Mouse (Mus musculus) limb, embryonic 14.5 days (tissue): ENCODE measurements around the gene Col5a1. TPM values are rescaled to one million over a fixed set of nuclear protein-coding genes. Genes with fewer than 3 reads are reported as not detected.

Experiments used
- ATAC-seq: fragments of 200-750 bp; cut with Nextera tagmentation; 2 replicates; pipeline ENCODE4 v1.8.0; 2017; ENCODE audit warnings: low read depth, moderate number of reproducible peaks, moderate TSS enrichment; ENCODE audit not compliant: low FRiP score
- DNase-seq: peaks from one replicate; pipeline ENCODE4 v3.0.0-alpha.2; 2015; ENCODE audit warnings: low spot score
- H3K27ac ChIP-seq: fragments of 300-500 bp; sonication (generic); replicated peaks from 2 replicates; pipeline ENCODE4 v1.5.1; 2014; ENCODE audit warnings: low read depth, mild to moderate bottlenecking, low read length, moderate library complexity, mixed read lengths
- H3K27me3 ChIP-seq: fragments of 300-500 bp; sonication (generic); 2 replicates; pipeline ENCODE4 v1.6.1; 2014; ENCODE audit warnings: low read length, mixed read lengths; ENCODE audit not compliant: control insufficient read depth, insufficient read depth
- H3K36me3 ChIP-seq: fragments of 300-500 bp; sonication (generic); 2 replicates; pipeline ENCODE4 v1.6.1; 2014; ENCODE audit warnings: mild to moderate bottlenecking, low read length, moderate library complexity, mixed read lengths; ENCODE audit not compliant: control insufficient read depth, insufficient read depth
- H3K4me1 ChIP-seq: fragments of 300-500 bp; sonication (generic); 2 replicates; pipeline ENCODE4 v1.6.1; 2014; ENCODE audit warnings: antibody characterized with exemption, low read length, mixed read lengths; ENCODE audit not compliant: control insufficient read depth, insufficient read depth
- H3K4me2 ChIP-seq: fragments of 300-500 bp; sonication (generic); replicated peaks from 2 replicates; pipeline ENCODE4 v1.6.1; 2014; ENCODE audit warnings: low read depth, mild to moderate bottlenecking, low read length, moderate library complexity; ENCODE audit not compliant: severe bottlenecking
- H3K4me3 ChIP-seq: fragments of 300-500 bp; sonication (generic); replicated peaks from 2 replicates; pipeline ENCODE4 v1.5.1; 2014; ENCODE audit warnings: low read length
- H3K9ac ChIP-seq: fragments of 300-500 bp; sonication (generic); 2 replicates; pipeline ENCODE4 v1.6.1; 2014; ENCODE audit warnings: mild to moderate bottlenecking, low read depth, low read length, moderate library complexity; ENCODE audit not compliant: severe bottlenecking
- H3K9me3 ChIP-seq: fragments of 300-500 bp; sonication (generic); 2 replicates; pipeline ENCODE4 v1.6.1; 2016; ENCODE audit warnings: low read length; ENCODE audit not compliant: control insufficient read depth
- POLR2A ChIP-seq: fragments of 200-500 bp; IDR thresholded peaks from 2 replicates; pipeline ENCODE4 v1.8.0; 2012; ENCODE audit warnings: inconsistent platforms, mild to moderate bottlenecking, moderate library complexity, borderline replicate concordance; ENCODE audit not compliant: insufficient read depth, insufficient read length; ENCODE audit errors: extremely low read depth
- WGBS: fragments of 180-500 bp; shearing (Covaris S2); extraction: QIAGEN DNeasy Blood & Tissue Kit; methylation state at CpG from one replicate; pipeline ENCODE4 v1.1.7; 2014; 5-methylcytosine and 5-hydroxymethylcytosine counted together
- polyA plus RNA-seq, 2 experiments: library from polyadenylated mRNA; depleted of rRNA in 1 of 2; stranded (reverse) in 1 of 2; unstranded in 1 of 2; fragments of >200 nt; fragmentation: Nextera tagmentation in 1 of 2; extraction: Ambion mirVana in 1 of 2; gene quantifications; 2 replicates each; pipeline versions ENCODE4 v1.2.1 to v1.2.3; 2012 to 2014

Col5a1 gene
- polyA plus RNA-seq, 2 experiments: 256 to 304 TPM

DNA sequence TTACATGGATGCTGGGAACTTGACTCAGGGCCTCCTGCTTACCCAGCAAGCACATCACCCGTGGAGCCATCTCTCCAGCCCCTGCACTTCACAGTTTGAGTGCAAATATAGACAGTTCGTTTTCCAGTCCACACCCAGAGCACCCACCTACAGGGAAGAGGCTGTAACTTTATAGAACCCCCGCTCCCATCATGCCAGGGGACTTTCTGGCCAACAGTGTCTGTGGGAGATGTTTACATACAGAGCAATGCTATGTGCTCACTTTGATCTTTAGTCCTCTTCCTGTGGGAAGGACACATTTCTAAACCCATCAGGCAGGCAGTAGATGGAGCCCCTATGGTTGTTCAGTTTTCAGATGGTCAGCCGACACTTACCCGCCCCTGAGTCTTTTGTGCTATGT lies 180.5 kb downstream of the Col5a1 start:
- ATAC-seq (no peak), DNase-seq (no peak)
- no peaks in the 10 kb centered on the region for H3K27me3 ChIP-seq
- 0 out of 2 replicates have a peak overlapping the region, but pooled peaks have one; percentile 19 for H3K27ac ChIP-seq
- H3K4me2 ChIP-seq: no peak overlapping the region
- no peaks in the 10 kb centered on the region for H3K9me3 ChIP-seq
- no peak overlapping the region for H3K4me3 ChIP-seq
- TF ChIP-seq POLR2A: no peak
- H3K9ac ChIP-seq: no peak overlapping the region
- WGBS: 72% methylated on average over 5 of the region's 5 CpGs
- 0 out of 2 replicates have a peak, but pooled peaks cover 3% of the 10 kb centered on the region for H3K4me1 ChIP-seq
- H3K36me3 ChIP-seq: no peaks in the 10 kb centered on the region

DNA sequence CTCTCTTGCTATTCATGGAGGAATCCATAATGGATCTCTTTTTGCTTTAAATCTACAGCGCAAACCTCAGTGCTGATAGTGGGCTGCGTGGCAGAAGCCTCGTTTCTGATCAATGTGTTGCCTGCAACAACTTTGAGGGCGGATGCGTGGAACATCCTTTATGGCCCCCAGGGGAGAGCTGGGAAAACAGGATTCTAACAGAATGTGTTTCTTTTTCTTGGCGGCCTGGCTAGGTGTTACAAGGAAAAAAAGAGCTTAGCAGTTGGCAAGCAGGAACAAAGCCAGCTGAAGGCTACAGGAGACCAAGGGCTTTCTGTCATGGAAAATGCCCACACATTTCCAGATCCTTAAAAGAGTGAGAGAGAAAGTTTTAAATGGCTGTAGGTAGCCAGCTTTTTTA lies 180.9 kb downstream of the Col5a1 start:
- Histone ChIP-seq H3K4me3 (no peak overlapping the region), H3K27ac (0 out of 2 replicates have a peak overlapping the region, but pooled peaks have one; percentile 19), H3K9ac (no peak overlapping the region), H3K4me1 (0 out of 2 replicates have a peak, but pooled peaks cover 3% of the 10 kb centered on the region), H3K9me3 (no peaks in the 10 kb centered on the region), H3K36me3 (no peaks in the 10 kb centered on the region), H3K27me3 (no peaks in the 10 kb centered on the region), H3K4me2 (no peak overlapping the region)
- peak; percentile 26 for DNase-seq
- no peak for ATAC-seq
- 55% methylated on average over 6 of the region's 6 CpGs for WGBS
- no peak for TF ChIP-seq POLR2A

DNA sequence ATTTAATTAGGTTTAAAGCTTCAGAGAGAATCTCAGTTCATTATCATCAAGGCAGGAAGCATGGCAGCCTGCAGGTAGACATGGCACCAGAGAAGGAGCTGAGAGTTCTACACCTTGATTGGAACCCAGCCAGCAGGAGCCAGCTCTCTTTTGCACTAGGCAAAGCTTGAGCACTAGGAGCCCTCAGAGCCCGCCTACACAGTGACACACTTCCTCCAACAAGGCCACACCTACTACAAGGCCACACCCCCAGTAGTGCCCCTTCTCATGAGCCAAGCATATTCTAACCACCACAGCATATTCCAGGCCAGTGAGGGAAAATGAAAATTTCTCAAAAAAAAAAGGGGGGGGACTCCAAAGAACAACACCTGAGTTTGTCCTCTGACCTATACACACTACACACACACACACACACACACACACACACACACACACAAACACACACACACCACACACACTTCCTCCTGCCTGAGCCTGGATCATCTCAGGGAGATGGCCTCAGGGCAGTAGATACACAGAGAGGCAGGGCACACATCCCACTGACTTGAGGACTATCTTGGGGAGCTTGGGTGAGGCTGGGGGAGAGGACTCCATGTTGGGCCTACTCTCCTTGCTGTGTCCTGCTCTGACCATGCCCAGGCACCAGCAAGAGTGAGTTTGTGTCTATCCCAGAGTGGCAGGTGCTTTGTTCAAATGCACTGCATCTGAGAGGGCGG lies 181.8 kb downstream of the Col5a1 start:
- Histone ChIP-seq H3K4me2 (no peak overlapping the region), H3K27me3 (no peaks in the 10 kb centered on the region), H3K27ac (no peak overlapping the region), H3K9ac (no peak overlapping the region), H3K4me3 (no peak overlapping the region), H3K36me3 (no peaks in the 10 kb centered on the region), H3K4me1 (0 out of 2 replicates have a peak, but pooled peaks cover 3% of the 10 kb centered on the region), H3K9me3 (no peaks in the 10 kb centered on the region)
- ATAC-seq: no peak
- WGBS: 86% methylated on average over 2 of the region's 2 CpGs
- TF ChIP-seq POLR2A: no peak
- no peak for DNase-seq

DNA sequence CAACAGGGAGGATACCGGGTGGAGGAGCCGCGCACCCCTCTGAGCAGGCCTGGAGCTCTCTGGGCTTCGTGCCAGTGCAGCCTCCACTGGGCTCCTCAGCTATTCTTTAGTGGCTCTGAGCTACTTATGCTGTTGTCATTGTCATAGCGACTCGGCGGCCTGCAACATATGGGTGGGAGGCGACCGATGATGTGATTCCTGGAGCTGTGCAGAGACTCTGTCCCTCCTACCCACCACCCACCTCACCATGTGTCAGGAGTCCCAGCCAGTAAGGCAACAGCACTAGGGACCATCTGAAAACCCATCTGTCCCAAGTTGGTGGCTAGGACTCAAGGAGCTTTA lies 182.3 kb downstream of the Col5a1 start:
- Histone ChIP-seq H3K36me3 (no peaks in the 10 kb centered on the region), H3K27ac (no peak overlapping the region), H3K9ac (no peak overlapping the region), H3K27me3 (no peaks in the 10 kb centered on the region), H3K9me3 (no peaks in the 10 kb centered on the region), H3K4me1 (0 out of 2 replicates have a peak, but pooled peaks cover 3% of the 10 kb centered on the region), H3K4me2 (no peak overlapping the region), H3K4me3 (no peak overlapping the region)
- no peak for ATAC-seq
- no peak for DNase-seq
- TF ChIP-seq POLR2A: no peak
- 88% methylated on average over 9 of the region's 9 CpGs for WGBS

DNA sequence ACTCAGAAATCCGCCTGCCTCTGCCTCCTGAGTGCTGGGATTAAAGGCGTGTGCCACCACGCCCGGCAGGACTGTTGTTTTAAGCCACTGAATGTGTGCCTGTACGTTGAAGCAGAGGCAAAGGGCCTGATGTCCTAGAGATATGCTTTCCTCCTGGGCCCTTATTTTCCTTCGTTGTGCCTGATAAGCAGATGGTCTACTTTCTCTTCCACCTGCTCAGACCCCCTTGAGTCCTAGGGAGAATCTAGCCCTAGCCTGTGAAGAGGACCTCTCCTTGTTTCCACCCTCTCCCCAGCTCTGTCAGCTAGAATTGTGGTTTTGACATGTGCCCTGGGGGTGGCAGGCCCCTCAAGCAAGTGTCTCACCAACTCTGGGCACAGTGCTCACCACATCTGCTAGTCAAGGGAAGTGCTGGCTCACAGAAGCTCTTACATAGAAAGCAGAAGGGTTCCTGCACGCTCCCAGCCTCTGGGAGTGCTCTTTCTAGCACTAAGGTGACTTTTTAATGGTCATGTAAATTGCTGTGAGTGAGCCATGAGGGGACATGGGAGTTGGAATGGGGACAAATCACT lies 189.5 kb downstream of the Col5a1 start:
- no peaks in the 10 kb centered on the region for H3K9me3 ChIP-seq
- H3K4me2 ChIP-seq: no peak overlapping the region
- no peak for TF ChIP-seq POLR2A
- ATAC-seq (no peak), DNase-seq (no peak)
- H3K36me3 ChIP-seq: no peaks in the 10 kb centered on the region
- H3K27ac ChIP-seq: no peak overlapping the region
- no peaks in the 10 kb centered on the region for H3K4me1 ChIP-seq
- H3K4me3 ChIP-seq: no peak overlapping the region
- H3K9ac ChIP-seq: no peak overlapping the region
- H3K27me3 ChIP-seq: no peaks in the 10 kb centered on the region
- 77% methylated on average over 7 of the region's 7 CpGs for WGBS

DNA sequence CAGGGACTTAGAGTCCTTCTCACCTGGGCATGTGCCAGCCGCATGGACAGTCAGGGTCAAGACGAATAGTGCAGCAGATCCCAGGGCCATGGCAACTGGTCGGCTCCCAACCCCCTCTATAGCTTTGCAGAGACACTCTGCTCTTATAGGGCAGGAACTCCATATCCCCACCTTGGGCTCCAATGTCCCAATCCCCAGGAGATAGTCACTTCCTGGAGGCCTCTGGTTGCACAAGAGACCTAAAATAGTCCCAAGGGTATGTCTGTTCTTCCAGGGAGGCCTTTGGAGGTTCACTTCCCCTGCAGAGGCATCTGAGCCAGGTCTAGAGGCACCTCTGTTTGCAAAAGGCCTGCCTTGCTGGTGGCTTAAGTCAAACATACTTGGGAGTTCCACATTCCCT lies 198.5 kb downstream of the Col5a1 start, which contains the start of gene Fcnb:
Gene Fcnb, minus strand, starts transcription at position 118 of the 400 bp plus-strand sequence.
- ATAC-seq (no peak), DNase-seq (no peak)
- no peaks in the 10 kb centered on the region for H3K36me3 ChIP-seq
- no peak within 1 kb of the TSS for H3K4me3 ChIP-seq
- no peak within 1 kb of the TSS for H3K9ac ChIP-seq
- no peaks in the 10 kb centered on the region for H3K27me3 ChIP-seq
- no peak within 1 kb of the TSS for H3K27ac ChIP-seq
- TF ChIP-seq POLR2A: no peak
- no peak within 1 kb of the TSS for H3K4me2 ChIP-seq
- H3K9me3 ChIP-seq: no peaks in the 10 kb centered on the region
- 82% methylated on average over 3 of the region's 3 CpGs for WGBS
- H3K4me1 ChIP-seq: no peaks in the 10 kb centered on the region
